Mouse (Mus musculus) CH12.LX (cell line): ENCODE results near the gene Zfp580. TPM values are rescaled to one million over a fixed set of nuclear protein-coding genes. Genes with fewer than 3 reads are reported as not detected.

Source experiments
- DNase-seq: peaks from one replicate; pipeline ENCODE4 v3.0.0-alpha.2; 2013; ENCODE audit errors: extremely low read depth
- H3K27ac ChIP-seq: 2 replicates; pipeline ENCODE4 v1.5.1; 2012; ENCODE audit warnings: low read depth, mild to moderate bottlenecking, control low read depth, moderate library complexity; ENCODE audit not compliant: insufficient read depth
- H3K27me3 ChIP-seq: replicated peaks from 2 replicates; pipeline ENCODE3; 2012; ENCODE audit warnings: inconsistent platforms
- H3K36me3 ChIP-seq, 2 experiments: replicated peaks in 1 of 2; 2 replicates each; pipeline versions ENCODE3 to v1.6.1; 2012; ENCODE audit warnings: inconsistent platforms in 1 of 2, low read length in 1 of 2, mild to moderate bottlenecking in 1 of 2, mixed read lengths in 1 of 2, moderate library complexity in 1 of 2; ENCODE audit not compliant: control insufficient read depth in 1 of 2, insufficient read depth in 1 of 2
- H3K4me1 ChIP-seq, 2 experiments: 2 replicates each; pipeline ENCODE4 v1.6.1; 2012; ENCODE audit warnings: inconsistent platforms in 1 of 2, moderate library complexity in 1 of 2; ENCODE audit not compliant: insufficient read depth in 2 of 2, control insufficient read depth in 1 of 2
- H3K4me2 ChIP-seq: 2 replicates; pipeline ENCODE4 v1.6.1; 2012; ENCODE audit warnings: low read depth, mild to moderate bottlenecking, control low read depth; ENCODE audit not compliant: poor library complexity, insufficient read depth, severe bottlenecking
- H3K4me3 ChIP-seq, 3 experiments: fragments of 150-350 bp in 1 of 3; sonication (generic) in 1 of 3; replicated peaks in 1 of 3; 2 replicates each; pipeline versions ENCODE3 to v1.5.1; 2011 to 2012; ENCODE audit warnings: low read depth in 2 of 3, low read length in 2 of 3, mild to moderate bottlenecking in 2 of 3, moderate library complexity in 2 of 3, control low read depth in 1 of 3, improper control_type of control experiment in 1 of 3, inconsistent platforms in 1 of 3, mixed read lengths in 1 of 3; ENCODE audit not compliant: poor library complexity in 1 of 3
- H3K79me2 ChIP-seq: replicated peaks from 2 replicates; pipeline ENCODE4 v1.6.1; 2012; ENCODE audit warnings: mild to moderate bottlenecking, moderate library complexity; ENCODE audit not compliant: control insufficient read depth, poor library complexity, insufficient read depth, severe bottlenecking; ENCODE audit errors: extremely low read depth
- H3K9ac ChIP-seq: 2 replicates; pipeline ENCODE4 v1.6.1; 2012; ENCODE audit warnings: low read depth, mild to moderate bottlenecking, control low read depth, moderate library complexity; ENCODE audit not compliant: insufficient read depth
- H3K9me3 ChIP-seq: replicated peaks from 2 replicates; pipeline ENCODE3; 2012; ENCODE audit warnings: low read length, inconsistent platforms, mixed read lengths
- BHLHE40 ChIP-seq: IDR thresholded peaks from 2 replicates; pipeline ENCODE4 v1.6.1; 2011; ENCODE audit warnings: mild to moderate bottlenecking, low read depth, low read length, improper control_type of control experiment
- CHD1 ChIP-seq: IDR thresholded peaks from 2 replicates; pipeline ENCODE4 v1.6.1; 2012; ENCODE audit warnings: low read depth, low read length, improper control_type of control experiment, inconsistent platforms
- CTCF ChIP-seq, 2 experiments: IDR thresholded peaks in 1 of 2; conservative IDR thresholded peaks in 1 of 2; 2 replicates each; pipeline ENCODE4 v1.5.1; 2011 to 2012; ENCODE audit warnings: low read depth in 2 of 2, low read length in 2 of 2, improper control_type of control experiment in 1 of 2, inconsistent platforms in 1 of 2, mild to moderate bottlenecking in 1 of 2, moderate library complexity in 1 of 2
- E2F4 ChIP-seq: IDR thresholded peaks from 2 replicates; pipeline ENCODE4 v1.6.1; 2011; ENCODE audit warnings: low read depth, low read length, improper control_type of control experiment; ENCODE audit not compliant: insufficient replicate concordance
- ELF1 ChIP-seq: IDR thresholded peaks from 2 replicates; pipeline ENCODE4 v1.6.1; 2014; ENCODE audit warnings: low read depth, mild to moderate bottlenecking, inconsistent platforms, low read length, improper control_type of control experiment
- EP300 ChIP-seq: IDR thresholded peaks from 2 replicates; pipeline ENCODE4 v1.6.1; 2011; ENCODE audit warnings: low read length, improper control_type of control experiment
- ETS1 ChIP-seq: conservative IDR thresholded peaks from 2 replicates; pipeline ENCODE4 v1.6.1; 2012; ENCODE audit warnings: low read depth, mild to moderate bottlenecking, inconsistent platforms, low read length, improper control_type of control experiment, moderate library complexity
- GABPA ChIP-seq: IDR thresholded peaks from 2 replicates; pipeline ENCODE4 v1.6.1; 2012; ENCODE audit warnings: low read depth, low read length, improper control_type of control experiment, inconsistent platforms; ENCODE audit not compliant: insufficient replicate concordance
- IRF4 ChIP-seq: IDR thresholded peaks from 2 replicates; pipeline ENCODE4 v1.6.1; 2014; ENCODE audit warnings: low read depth, mild to moderate bottlenecking, inconsistent platforms, low read length, improper control_type of control experiment
- JUN ChIP-seq: IDR thresholded peaks from 2 replicates; pipeline ENCODE4 v1.6.1; 2011; ENCODE audit warnings: low read depth, mild to moderate bottlenecking, low read length, improper control_type of control experiment, moderate library complexity; ENCODE audit not compliant: insufficient read depth
- MAZ ChIP-seq: IDR thresholded peaks from 2 replicates; pipeline ENCODE4 v1.6.1; 2012; ENCODE audit warnings: low read depth, mild to moderate bottlenecking, inconsistent platforms, low read length, improper control_type of control experiment, moderate library complexity
- PAX5 ChIP-seq: IDR thresholded peaks from 2 replicates; pipeline ENCODE4 v1.6.1; 2012; ENCODE audit warnings: low read length, inconsistent platforms, mixed read lengths
- POLR2A ChIP-seq: IDR thresholded peaks from 2 replicates; pipeline ENCODE4 v1.6.1; 2011; ENCODE audit warnings: low read depth, mild to moderate bottlenecking, improper control_type of control experiment, low read length
- POLR2AphosphoS2 ChIP-seq: IDR thresholded peaks from 2 replicates; pipeline ENCODE4 v1.6.1; 2011; ENCODE audit warnings: low read depth, low read length, improper control_type of control experiment
- RAD21 ChIP-seq: IDR thresholded peaks from 2 replicates; pipeline ENCODE4 v1.6.1; 2011; ENCODE audit warnings: low read depth, mild to moderate bottlenecking, low read length, improper control_type of control experiment, moderate library complexity
- RCOR1 ChIP-seq: conservative IDR thresholded peaks from 2 replicates; pipeline ENCODE4 v1.6.1; 2012; ENCODE audit warnings: low read depth, mild to moderate bottlenecking, inconsistent platforms, low read length, improper control_type of control experiment
- SIN3A ChIP-seq: IDR thresholded peaks from 2 replicates; pipeline ENCODE4 v1.6.1; 2012; ENCODE audit warnings: low read length, improper control_type of control experiment, inconsistent platforms
- SMC3 ChIP-seq: IDR thresholded peaks from 2 replicates; pipeline ENCODE4 v1.6.1; 2011; ENCODE audit warnings: low read depth, low read length, improper control_type of control experiment
- TCF12 ChIP-seq: IDR thresholded peaks from 2 replicates; pipeline ENCODE4 v1.6.1; 2014; ENCODE audit warnings: low read depth, mild to moderate bottlenecking, inconsistent platforms, low read length, improper control_type of control experiment
- USF1 ChIP-seq: IDR thresholded peaks from 2 replicates; pipeline ENCODE4 v1.6.1; 2014; ENCODE audit warnings: low read depth, mild to moderate bottlenecking, inconsistent platforms, low read length, improper control_type of control experiment
- USF2 ChIP-seq: conservative IDR thresholded peaks from 2 replicates; pipeline ENCODE4 v1.6.1; 2011; ENCODE audit warnings: low read depth, low read length, improper control_type of control experiment
- ZNF384 ChIP-seq: IDR thresholded peaks from 2 replicates; pipeline ENCODE4 v1.6.1; 2012; ENCODE audit warnings: low read depth, low read length, improper control_type of control experiment, inconsistent platforms
- dilution Hi-C: fragments of 300-500 bp; cut with MboI; formaldehyde crosslinking; loops from 2 replicates; pipeline ENCODE4 v1.14.3; 2020; ENCODE audit warnings: low sequenced_read_pairs; ENCODE audit not compliant: extremely low pct_unique_long_range_greater_than_20kb, extremely low pct_ligation_motif_present
- in situ Hi-C: fragments of 300-500 bp; cut with MboI; formaldehyde crosslinking; loops from 3 replicates; pipeline ENCODE4 v1.14.3; 2019; ENCODE audit warnings: low sequenced_read_pairs, low pct_ligation_motif_present, low pct_unique_long_range_greater_than_20kb, mixed read lengths
- polyA plus RNA-seq: library from polyadenylated mRNA; unstranded; fragments of >175 nt; gene quantifications from 2 replicates; pipeline ENCODE4 v1.2.1, GENCODE M21; 2012; ENCODE audit warnings: low read depth; ENCODE audit not compliant: insufficient read length
- total RNA-seq, 2 experiments: library from RNA; depleted of rRNA; stranded (reverse); fragments of 300-350 nt in 1 of 2; fragments of >200 nt in 1 of 2; gene quantifications; 2 replicates each; pipeline ENCODE4 v1.2.3; 2012 to 2014

The Zfp580 gene
- total and polyA plus RNA-seq, 3 experiments: 1.2 to 15.6 (median 2.6) TPM

GRCm38 (mm10) chr7:5092381-5092780 is 41.0 kb downstream of the Zfp580 start:
- dilution Hi-C loops: no loop called here
- Histone ChIP-seq H3K4me1 (peaks cover 0 to 12% of the 10 kb centered on the region in 2 experiments; a peak in 2 of 4 replicates), H3K79me2 (peaks cover 47% of the 10 kb centered on the region), H3K36me3 (peaks cover 92 to 98% of the 10 kb centered on the region in 2 experiments), H3K27me3 (no peaks in the 10 kb centered on the region), H3K9ac (no peak overlapping the region), H3K9me3 (no peaks in the 10 kb centered on the region), H3K27ac (no peak overlapping the region), H3K4me3 (no peak overlapping the region), H3K4me2 (no peak overlapping the region)
- no peak for DNase-seq
- in situ Hi-C loops: no loop called here
- no peak for TF ChIP-seq ELF1
- no peak for TF ChIP-seq POLR2A
- TF ChIP-seq BHLHE40: no peak
- TF ChIP-seq POLR2AphosphoS2: no peak
- TF ChIP-seq USF1: no peak
- TF ChIP-seq MAZ: no peak
- TF ChIP-seq CTCF (conservative IDR thresholded peaks at IDR 0.05 in 1 of 2, IDR thresholded peaks at IDR 0.05 in 1 of 2; ENCODE audit: low read depth in 2 of 2, low read length in 2 of 2): no peak
- no peak for TF ChIP-seq CHD1
- TF ChIP-seq ETS1: no peak
- no peak for TF ChIP-seq IRF4
- TF ChIP-seq GABPA: no peak
- no peak for TF ChIP-seq EP300
- no peak for TF ChIP-seq PAX5

DNA sequence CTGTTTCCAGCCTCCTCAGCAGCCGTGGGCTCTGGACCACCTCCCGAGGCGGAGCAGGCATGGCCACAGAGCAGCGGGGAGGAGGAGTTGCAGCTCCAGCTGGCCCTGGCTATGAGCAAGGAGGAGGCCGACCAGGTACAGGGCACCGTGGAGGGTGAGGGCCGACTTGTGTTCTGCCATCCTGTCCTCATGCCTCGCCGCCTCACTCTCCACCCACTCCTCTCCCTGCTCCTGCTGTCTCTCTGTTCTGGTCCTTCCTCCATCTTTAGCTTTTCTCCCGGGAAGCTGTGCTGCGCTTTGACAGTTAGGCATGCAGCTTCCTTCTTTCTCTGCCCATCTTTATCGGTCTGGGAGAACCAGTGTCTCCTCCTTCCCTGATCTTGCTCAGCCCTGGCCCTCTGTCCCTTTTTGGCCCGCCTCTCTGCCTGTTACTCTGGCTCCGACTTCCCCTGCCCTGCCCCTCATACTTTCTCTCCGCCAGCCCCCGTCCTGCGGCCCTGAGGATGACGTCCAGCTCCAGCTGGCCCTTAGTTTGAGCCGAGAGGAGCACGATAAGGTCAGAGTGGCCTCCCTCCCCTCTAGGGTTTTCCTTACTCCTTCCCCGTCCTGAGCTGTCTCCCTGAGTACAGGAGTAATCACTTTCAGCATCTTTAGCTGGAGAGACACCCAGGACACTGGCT is 41.6 kb downstream of the Zfp580 start:
- Histone ChIP-seq H3K27me3 (no peaks in the 10 kb centered on the region), H3K36me3 (peaks cover 94 to 98% of the 10 kb centered on the region in 2 experiments), H3K9ac (no peak overlapping the region), H3K27ac (no peak overlapping the region; the same call in 1 of the 2 replicates), H3K9me3 (no peaks in the 10 kb centered on the region), H3K4me3 (no peak overlapping the region), H3K79me2 (peaks cover 41% of the 10 kb centered on the region), H3K4me1 (peaks cover 0 to 6% of the 10 kb centered on the region in 2 experiments; a peak in 2 of 4 replicates), H3K4me2 (no peak overlapping the region)
- TF ChIP-seq USF2: no peak
- no peak for TF ChIP-seq SMC3
- TF ChIP-seq POLR2AphosphoS2: no peak
- no peak for TF ChIP-seq ZNF384
- no peak for TF ChIP-seq RAD21
- TF ChIP-seq TCF12: no peak
- TF ChIP-seq ETS1: no peak
- TF ChIP-seq SIN3A: no peak
- no peak for TF ChIP-seq RCOR1
- TF ChIP-seq JUN: no peak
- TF ChIP-seq E2F4: no peak
- dilution Hi-C loops (no loop called here), in situ Hi-C loops (no loop called here)
- DNase-seq: no peak
